Mouse (Mus musculus): ENCODE data around the gene Cntn1.

DNA sequence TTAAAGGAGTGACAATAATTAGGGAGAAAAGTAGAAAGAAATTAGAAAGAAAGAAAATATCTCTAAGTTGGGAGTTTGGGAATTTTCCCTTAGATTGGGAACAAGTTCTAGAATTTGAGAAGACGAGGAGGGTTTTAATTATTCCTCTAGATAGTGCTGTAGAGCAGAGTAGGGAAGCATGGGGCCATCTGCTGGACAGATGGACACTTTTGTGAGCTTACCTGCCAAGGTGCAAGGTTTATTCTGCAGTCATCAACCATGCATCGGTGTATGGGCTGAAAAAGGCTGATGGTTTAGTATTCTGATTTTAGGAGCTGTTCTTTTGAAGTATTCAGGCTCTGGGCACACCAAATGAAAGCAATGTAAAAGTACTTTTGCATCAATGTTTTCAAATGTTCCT, 124.8 kb downstream of the Cntn1 start:
- TF ChIP-seq CTCF (IDR thresholded peaks at IDR 0.05; ENCODE audit: low read depth) (no peak; the same call in 1 of the 2 replicates), EP300 (optimal IDR thresholded peaks at IDR 0.05) (no peak)
